Mouse (Mus musculus) heart, postnatal 36 days (tissue): ENCODE measurements around the gene Zdhhc14. TPM values are rescaled to one million over a fixed set of nuclear protein-coding genes. Genes with fewer than 3 reads are reported as not detected.

Experiments
- DNase-seq, 2 experiments: peaks; one replicate each; pipeline ENCODE4 v3.0.0; 2021 to 2022
- intact Hi-C: fragments of 180-260 bp; cut with DNase I; formaldehyde crosslinking; loops from one replicate; pipeline ENCODE4 v1.15.1; 2025
- total RNA-seq, 2 experiments: library from RNA; stranded (reverse); gene quantifications; 2 replicates each; pipeline ENCODE4 v1.2.3; 2021

Gene Zdhhc14
- total RNA-seq, 2 experiments from 2014 or later = 4.6 to 4.7 TPM

- no peak for DNase-seq
- intact Hi-C loops = no loop called here
Measured at GRCm38 (mm10) chr17:5755489-5755888, 263.1 kb downstream of the Zdhhc14 start.

GRCm38 (mm10) chr17:5756065-5756464, 263.7 kb downstream of the Zdhhc14 start:
- intact Hi-C loops = no loop called here
- DNase-seq = no peak

GRCm38 (mm10) chr17:5756855-5757254, 264.5 kb downstream of the Zdhhc14 start:
- intact Hi-C loops = no loop called here
- DNase-seq = no peak

- intact Hi-C loops = no loop called here
Measured at GRCm38 (mm10) chr17:5763768-5764167, 271.4 kb downstream of the Zdhhc14 start.

GRCm38 (mm10) chr17:5764270-5764669, 271.9 kb downstream of the Zdhhc14 start:
- intact Hi-C loops = no loop called here

More at GRCm38 (mm10) chr17:5763768-5764167, 271.4 kb downstream of the Zdhhc14 start:
- DNase-seq = no peak

GRCm38 (mm10) chr17:5765746-5766145, 273.4 kb downstream of the Zdhhc14 start:
- DNase-seq = no peak
- intact Hi-C loops = no loop called here

More at GRCm38 (mm10) chr17:5764270-5764669, 271.9 kb downstream of the Zdhhc14 start:
- no peak for DNase-seq

GRCm38 (mm10) chr17:5768164-5768705, 275.9 kb downstream of the Zdhhc14 start:
- intact Hi-C loops = no loop called here
- no peak for DNase-seq

GRCm38 (mm10) chr17:5768810-5769520, 276.6 kb downstream of the Zdhhc14 start:
- intact Hi-C loops = no loop called here
- no peak for DNase-seq

- intact Hi-C loops = no loop called here
- peak in 1 of 2 experiments; percentile 25 for DNase-seq
Measured at GRCm38 (mm10) chr17:5769776-5770175, 277.4 kb downstream of the Zdhhc14 start.

- peak; percentile 29 to 32 for DNase-seq
- intact Hi-C loops = no loop called here
Measured at GRCm38 (mm10) chr17:5770265-5771249, 278.2 kb downstream of the Zdhhc14 start.

- intact Hi-C loops = loop anchor here (1.0 kb wide), 1 partner anchor 8 kb away; no protein-coding TSS in a partner anchor
- DNase-seq = no peak
Measured at GRCm38 (mm10) chr17:5780213-5780975, 288.0 kb downstream of the Zdhhc14 start.

- DNase-seq = no peak
- intact Hi-C loops = no loop called here
Measured at GRCm38 (mm10) chr17:5785238-5785637, 292.9 kb downstream of the Zdhhc14 start.

- intact Hi-C loops = no loop called here
- no peak for DNase-seq
Measured at GRCm38 (mm10) chr17:5792164-5792791, 299.9 kb downstream of the Zdhhc14 start.

- no peak for DNase-seq
- intact Hi-C loops = no loop called here
Measured at GRCm38 (mm10) chr17:5793593-5793992, 301.2 kb downstream of the Zdhhc14 start.

GRCm38 (mm10) chr17:5794276-5794675, 301.9 kb downstream of the Zdhhc14 start:
- DNase-seq = no peak

GRCm38 (mm10) chr17:5795369-5795768, 303.0 kb downstream of the Zdhhc14 start:
- intact Hi-C loops = loop anchor here (1.0 to 5.0 kb wide), 3 partner anchors 128 to 222 kb away; no protein-coding TSS in a partner anchor
- no peak for DNase-seq

More at GRCm38 (mm10) chr17:5794276-5794675, 301.9 kb downstream of the Zdhhc14 start:
- intact Hi-C loops = no loop called here

- intact Hi-C loops = loop anchor here (1.0 to 5.0 kb wide), 5 partner anchors 45 to 221 kb away; partner anchors contain the start of gene Snx9
- DNase-seq = peak; percentile 71 to 73
Measured at GRCm38 (mm10) chr17:5795878-5796277, 303.5 kb downstream of the Zdhhc14 start.

GRCm38 (mm10) chr17:5797124-5797760, 304.9 kb downstream of the Zdhhc14 start:
- no peak for DNase-seq
- intact Hi-C loops = loop anchor here (2.0 to 5.0 kb wide), 3 partner anchors 44 to 220 kb away; partner anchors contain the start of gene Snx9
